Mouse (Mus musculus) liver, adult (tissue): ENCODE data around the gene Slit1.

Source experiments
- GATA4 ChIP-seq: IDR thresholded peaks from 2 replicates; pipeline ENCODE4 v1.6.1; 2014; ENCODE audit warnings: mild to moderate bottlenecking, low read length; ENCODE audit not compliant: insufficient replicate concordance

Slit1 gene

GRCm38 (mm10) chr19:41706094-41706828 lies 37.2 kb downstream of the Slit1 start:
- no peak for TF ChIP-seq GATA4

GRCm38 (mm10) chr19:41705416-41705815 lies 38.0 kb downstream of the Slit1 start:
- no peak for TF ChIP-seq GATA4

GRCm38 (mm10) chr19:41702638-41703037 lies 40.8 kb downstream of the Slit1 start:
- no peak for TF ChIP-seq GATA4

GRCm38 (mm10) chr19:41698857-41699424 lies 44.5 kb downstream of the Slit1 start:
- TF ChIP-seq GATA4: no peak

GRCm38 (mm10) chr19:41697807-41698515 lies 45.5 kb downstream of the Slit1 start:
- no peak for TF ChIP-seq GATA4

GRCm38 (mm10) chr19:41697111-41697806 lies 46.2 kb downstream of the Slit1 start:
- no peak for TF ChIP-seq GATA4

GRCm38 (mm10) chr19:41696443-41696842 lies 47.0 kb downstream of the Slit1 start:
- no peak for TF ChIP-seq GATA4

- no peak for TF ChIP-seq GATA4
Measured at GRCm38 (mm10) chr19:41695046-41695445, 48.4 kb downstream of the Slit1 start.

GRCm38 (mm10) chr19:41694610-41695009 lies 48.9 kb downstream of the Slit1 start:
- no peak for TF ChIP-seq GATA4

GRCm38 (mm10) chr19:41693727-41694126 lies 49.7 kb downstream of the Slit1 start:
- no peak for TF ChIP-seq GATA4

- no peak for TF ChIP-seq GATA4
Measured at GRCm38 (mm10) chr19:41690064-41690463, 53.4 kb downstream of the Slit1 start.

GRCm38 (mm10) chr19:41688251-41688650 lies 55.2 kb downstream of the Slit1 start:
- TF ChIP-seq GATA4: no peak

- no peak for TF ChIP-seq GATA4
Measured at GRCm38 (mm10) chr19:41687836-41688235, 55.6 kb downstream of the Slit1 start.

GRCm38 (mm10) chr19:41686194-41686593 lies 57.3 kb downstream of the Slit1 start:
- TF ChIP-seq GATA4: no peak

- TF ChIP-seq GATA4: no peak
Measured at GRCm38 (mm10) chr19:41685453-41686086, 57.9 kb downstream of the Slit1 start.
